In genomic region chr12:46818856-46819347, GRCm38 (mm10) we compare ENCODE assay signal across 8 mouse cellular contexts. TPM values are rescaled to one million over a fixed set of nuclear protein-coding genes. Genes with fewer than 3 reads are reported as not detected.
DNase-seq lines count a peak whose midpoint lies in the region; ATAC-seq and TF ChIP-seq lines count a peak whose summit lies in the region.

Nova1 (minus strand) TSS chr12:46818929.

- no peak for TF ChIP-seq EP300 in ES-Bruce4 (IDR thresholded peaks at IDR 0.05; ENCODE audit: insufficient read depth, low read depth, low read length)
- TF ChIP-seq EP300 in heart, postnatal 0 days (IDR thresholded peaks at IDR 0.05; ENCODE audit: low read depth) = no peak

- no peak within 1 kb of the TSS for H3K27ac ChIP-seq in ES-Bruce4 (ENCODE audit: insufficient read depth, low read length)
- peak within 1 kb of the TSS; percentile 98 for H3K27ac ChIP-seq in forebrain, embryonic 14.5 days (ENCODE audit: low read depth, low read length)
- H3K27ac ChIP-seq in heart, postnatal 0 days (ENCODE audit: low read depth) = peak within 1 kb of the TSS; percentile 62
- no peak within 1 kb of the TSS for H3K27ac ChIP-seq in liver, embryonic 15.5 days (replicated peaks)

- H3K4me2 ChIP-seq in forebrain, embryonic 14.5 days (ENCODE audit: low read length) = peak within 1 kb of the TSS; percentile 72
- H3K4me2 ChIP-seq in heart, postnatal 0 days (ENCODE audit: low read depth, low read length) = peak within 1 kb of the TSS; percentile 83
- peak within 1 kb of the TSS; percentile 75 for H3K4me2 ChIP-seq in liver, embryonic 15.5 days

- TF ChIP-seq POLR2A in ES-Bruce4 (IDR thresholded peaks at IDR 0.05; ENCODE audit: insufficient read depth, low read length) = no peak

- DNase-seq in brain, adult 2 months (ENCODE audit: low read depth, low spot score) = peak; percentile 89
- DNase-seq in forebrain, embryonic 14.5 days (ENCODE audit: low spot score) = peak; percentile 87
- DNase-seq in heart, postnatal 0 days (ENCODE audit: low spot score) = peak; percentile 44
- peak; percentile 44 to 73 for DNase-seq in kidney, postnatal 36 days
- peak; percentile 52 for DNase-seq in ovary, adult 18-20 months (ENCODE audit: low spot score)
- peak; percentile 30 to 66 for DNase-seq in urinary bladder, postnatal 4 days (ENCODE audit: low spot score in 2 of 2)

- H3K27me3 ChIP-seq in ES-Bruce4 (ENCODE audit: control insufficient read depth, insufficient read depth, low read length, poor library complexity, severe bottlenecking) = peaks cover 6% of the 10 kb centered on the region
- no peaks in the 10 kb centered on the region for H3K27me3 ChIP-seq in forebrain, embryonic 14.5 days (replicated peaks; ENCODE audit: control insufficient read depth, insufficient read depth, low read length)
- peaks cover 7% of the 10 kb centered on the region for H3K27me3 ChIP-seq in heart, postnatal 0 days (ENCODE audit: control insufficient read depth, insufficient read depth, low read length)
- peaks cover 53% of the 10 kb centered on the region for H3K27me3 ChIP-seq in liver, embryonic 15.5 days

- TF ChIP-seq CTCF in ES-Bruce4 (IDR thresholded peaks at IDR 0.05; ENCODE audit: low read depth, low read length) = no peak
- no peak for TF ChIP-seq CTCF in heart, postnatal 0 days (IDR thresholded peaks at IDR 0.05; ENCODE audit: low read depth)

- H3K36me3 ChIP-seq in ES-Bruce4 (ENCODE audit: control insufficient read depth, insufficient read depth, low read length, poor library complexity, severe bottlenecking) = no peaks in the 10 kb centered on the region
- H3K36me3 ChIP-seq in forebrain, embryonic 14.5 days (ENCODE audit: control insufficient read depth, insufficient read depth, low read length) = no peaks in the 10 kb centered on the region
- no peaks in the 10 kb centered on the region for H3K36me3 ChIP-seq in heart, postnatal 0 days (replicated peaks; ENCODE audit: control insufficient read depth, insufficient read depth, low read length)
- no peaks in the 10 kb centered on the region for H3K36me3 ChIP-seq in liver, embryonic 15.5 days (replicated peaks)

- H3K9ac ChIP-seq in ES-Bruce4 (ENCODE audit: low read depth, poor library complexity, severe bottlenecking) = peak within 1 kb of the TSS; percentile 81
- H3K9ac ChIP-seq in forebrain, embryonic 14.5 days (ENCODE audit: low read length) = peak within 1 kb of the TSS; percentile 97
- peak within 1 kb of the TSS; percentile 64 for H3K9ac ChIP-seq in heart, postnatal 0 days (replicated peaks; ENCODE audit: low read depth, low read length)
- no peak within 1 kb of the TSS for H3K9ac ChIP-seq in liver, embryonic 15.5 days

- peak within 1 kb of the TSS; percentile 85 for H3K4me3 ChIP-seq in ES-Bruce4 (ENCODE audit: low read depth, low read length)
- H3K4me3 ChIP-seq in forebrain, embryonic 14.5 days (ENCODE audit: low read depth, low read length) = peak within 1 kb of the TSS; percentile 82
- H3K4me3 ChIP-seq in heart, postnatal 0 days (ENCODE audit: low read depth, low read length) = peak within 1 kb of the TSS; percentile 87
- H3K4me3 ChIP-seq in liver, embryonic 15.5 days (replicated peaks) = peak within 1 kb of the TSS; percentile 61

- ATAC-seq in forebrain, embryonic 14.5 days = peak; percentile 82
- peak; percentile 72 for ATAC-seq in heart, postnatal 0 days (ENCODE audit: insufficient read depth, low read depth)
- ATAC-seq in liver, embryonic 15.5 days (ENCODE audit: insufficient read depth) = peak; percentile 33; the same call in 1 of the 2 replicates

- under 1% methylated on average over 34 of the region's 68 CpGs for WGBS in forebrain, embryonic 14.5 days
- under 1% methylated on average over 27 of the region's 68 CpGs for whole genome bisulfite sequencing in heart, postnatal 0 days
- WGBS in liver, embryonic 15.5 days (ENCODE audit: insufficient replicate concordance) = 3% methylated on average over 10 of the region's 68 CpGs

- no peaks in the 10 kb centered on the region for H3K9me3 ChIP-seq in ES-Bruce4 (replicated peaks; ENCODE audit: control insufficient read depth, insufficient read depth, low read length, poor library complexity, severe bottlenecking)
- H3K9me3 ChIP-seq in forebrain, embryonic 14.5 days (replicated peaks; ENCODE audit: control insufficient read depth, low read length) = no peaks in the 10 kb centered on the region
- no peaks in the 10 kb centered on the region for H3K9me3 ChIP-seq in heart, postnatal 0 days (replicated peaks; ENCODE audit: control insufficient read depth, low read length)
- H3K9me3 ChIP-seq in liver, embryonic 15.5 days (replicated peaks) = no peaks in the 10 kb centered on the region

- H3K4me1 ChIP-seq in ES-Bruce4 (ENCODE audit: control insufficient read depth, insufficient read depth, low read length) = no peaks in the 10 kb centered on the region
- H3K4me1 ChIP-seq in forebrain, embryonic 14.5 days (ENCODE audit: control insufficient read depth, insufficient read depth, low read length) = peaks cover 5% of the 10 kb centered on the region; the same call in 1 of the 2 replicates
- no peaks in the 10 kb centered on the region for H3K4me1 ChIP-seq in heart, postnatal 0 days (ENCODE audit: control insufficient read depth, insufficient read depth)
- H3K4me1 ChIP-seq in liver, embryonic 15.5 days (replicated peaks) = peaks cover 6% of the 10 kb centered on the region; the same call in 1 of the 2 replicates

RNA-seq across cellular contexts. Expression of gene Nova1, which starts in this region (rescaled TPM):
- 3.3 and 4.4 TPM in 2 replicates for polyA plus RNA-seq in ES-Bruce4 (2011; ENCODE audit: insufficient read depth, insufficient read length, low read depth, missing spikeins)
- 29.1 and 30.1 TPM in 2 replicates for polyA plus RNA-seq in forebrain, embryonic 14.5 days (2014; fragmentation: Nextera tagmentation; extraction: Ambion mirVana)
- total RNA-seq in heart, postnatal 0 days (2014; rRNA removed; ENCODE audit: low replicate concordance) = 0.08 and 0.15 TPM in 2 replicates
- polyA plus RNA-seq in heart, postnatal 0 days (2015; fragmentation: Nextera tagmentation; extraction: Ambion mirVana) = 0.38 and 0.63 TPM in 2 replicates
- polyA plus RNA-seq in liver, embryonic 15.5 days (2015; fragmentation: Nextera tagmentation; extraction: Ambion mirVana) = 0.03 TPM in 2 replicates

Comparison
In these comparisons a context has a peak if more than half of its experiments do, and no peak if none do; other contexts are left out.
1. Peak in DNase-seq, ATAC-seq, H3K4me3 ChIP-seq, H3K27ac ChIP-seq, H3K9ac ChIP-seq and H3K4me2 ChIP-seq in heart, postnatal 0 days; RNA of the gene not detected or under 1 TPM.
2. Peak in ATAC-seq, H3K4me3 ChIP-seq and H3K4me2 ChIP-seq in liver, embryonic 15.5 days; RNA of the gene not detected or under 1 TPM.